Mouse (Mus musculus) bone marrow, adult 2 months (tissue): ENCODE results near the gene Slc7a7.

Experiments
- CTCF ChIP-seq: fragments of 200-500 bp; IDR thresholded peaks from 2 replicates; pipeline ENCODE4 v1.5.1; 2011; ENCODE audit warnings: low read length, control low read depth; ENCODE audit not compliant: control insufficient read depth, insufficient read depth
- POLR2A ChIP-seq: fragments of 200-500 bp; IDR thresholded peaks from 2 replicates; pipeline ENCODE4 v1.6.1; 2011; ENCODE audit warnings: low read depth, mild to moderate bottlenecking, control low read depth, low read length, borderline replicate concordance; ENCODE audit not compliant: control insufficient read depth

DNA sequence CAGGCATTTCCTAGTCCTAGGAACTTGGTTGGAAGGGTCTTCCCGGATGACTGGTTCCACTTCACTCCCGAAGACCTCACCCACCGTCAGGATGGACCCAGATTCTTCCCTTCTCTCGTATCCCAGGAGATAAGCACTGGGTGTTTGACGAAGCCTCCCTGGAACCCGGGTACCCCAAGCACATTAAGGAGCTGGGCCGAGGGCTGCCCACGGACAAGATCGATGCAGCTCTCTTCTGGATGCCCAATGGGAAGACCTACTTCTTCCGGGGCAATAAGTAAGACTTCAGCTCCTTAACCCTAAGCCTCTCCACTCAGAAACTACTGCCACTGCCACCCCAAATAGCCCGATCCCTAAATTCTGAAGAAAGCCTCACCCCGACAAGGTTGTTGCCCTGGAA, 21.6 kb upstream of the Slc7a7 start:
- TF ChIP-seq CTCF, result no peak
- no peak for TF ChIP-seq POLR2A
